Mouse (Mus musculus) liver, embryonic 14.5 days (tissue): ENCODE results near the gene Rnaseh1. TPM values are rescaled to one million over a fixed set of nuclear protein-coding genes. Genes with fewer than 3 reads are reported as not detected.

Source experiments
- ATAC-seq: fragments of 200-750 bp; cut with Nextera tagmentation; 2 replicates; pipeline ENCODE4 v1.8.0; 2017; ENCODE audit warnings: moderate number of reproducible peaks, mild to moderate bottlenecking, moderate library complexity; ENCODE audit not compliant: insufficient read depth
- DNase-seq, 3 experiments: peaks; one replicate each; pipeline ENCODE4 v3.0.0-alpha.2; 2012 to 2013; ENCODE audit warnings: low read depth in 3 of 3, low spot score in 3 of 3
- H3K27ac ChIP-seq: fragments of 300-500 bp; sonication (generic); 2 replicates; pipeline ENCODE4 v1.5.1; 2014; ENCODE audit warnings: moderate library complexity, mild to moderate bottlenecking, control low read depth, inconsistent platforms
- H3K27me3 ChIP-seq: fragments of 300-500 bp; sonication (generic); 2 replicates; pipeline ENCODE4 v1.6.1; 2014; ENCODE audit warnings: mild to moderate bottlenecking, low read length, moderate library complexity; ENCODE audit not compliant: control insufficient read depth, insufficient read depth
- H3K36me3 ChIP-seq: fragments of 300-500 bp; sonication (generic); replicated peaks from 2 replicates; pipeline ENCODE4 v1.6.1; 2014; ENCODE audit warnings: low read depth; ENCODE audit not compliant: control insufficient read depth, insufficient read depth
- H3K4me1 ChIP-seq, 2 experiments: fragments of 200-500 bp in 1 of 2; fragments of 300-500 bp in 1 of 2; sonication (generic) in 1 of 2; replicated peaks; 2 replicates each; pipeline ENCODE4 v1.6.1; 2012 to 2014; ENCODE audit warnings: antibody characterized with exemption in 1 of 2, inconsistent platforms in 1 of 2, low read length in 1 of 2; ENCODE audit not compliant: control insufficient read depth in 2 of 2, insufficient read depth in 2 of 2
- H3K4me2 ChIP-seq: fragments of 300-500 bp; sonication (generic); 2 replicates; pipeline ENCODE4 v1.6.1; 2014; ENCODE audit warnings: low read depth, mild to moderate bottlenecking, control low read depth, moderate library complexity
- H3K4me3 ChIP-seq, 2 experiments: fragments of 200-500 bp in 1 of 2; fragments of 300-500 bp in 1 of 2; sonication (generic) in 1 of 2; 2 replicates each; pipeline ENCODE4 v1.5.1; 2012 to 2014; ENCODE audit warnings: low read depth in 2 of 2, low read length in 2 of 2, mild to moderate bottlenecking in 2 of 2, control low read depth in 1 of 2, inconsistent platforms in 1 of 2, moderate library complexity in 1 of 2; ENCODE audit not compliant: insufficient read depth in 1 of 2
- H3K9ac ChIP-seq: fragments of 300-500 bp; sonication (generic); replicated peaks from 2 replicates; pipeline ENCODE4 v1.6.1; 2014; ENCODE audit warnings: mild to moderate bottlenecking, control low read depth, moderate library complexity
- H3K9me3 ChIP-seq: fragments of 300-500 bp; sonication (generic); 2 replicates; pipeline ENCODE4 v1.6.1; 2016; ENCODE audit warnings: low read length, mixed read lengths; ENCODE audit not compliant: control insufficient read depth
- CTCF ChIP-seq: IDR thresholded peaks from 2 replicates; pipeline ENCODE4 v1.5.1; 2016; ENCODE audit warnings: antibody characterized with exemption, low read depth, control low read depth
- EP300 ChIP-seq: IDR thresholded peaks from 2 replicates; pipeline ENCODE4 v1.6.1; 2016; ENCODE audit warnings: antibody characterized with exemption, low read depth
- WGBS: fragments of 180-500 bp; shearing (Covaris S2); extraction: QIAGEN DNeasy Blood & Tissue Kit; methylation state at CpG from one replicate; pipeline ENCODE4 v1.1.7; 2014; ENCODE audit not compliant: insufficient replicate concordance; 5-methylcytosine and 5-hydroxymethylcytosine counted together
- microRNA-seq: library from miRNA; unstranded; fragments of <30 nt; microRNA quantifications from one replicate; pipeline ENCODE4, GENCODE M21; 2016
- polyA plus RNA-seq, 2 experiments: library from polyadenylated mRNA; depleted of rRNA in 1 of 2; stranded (reverse) in 1 of 2; unstranded in 1 of 2; fragments of >200 nt; fragmentation: Nextera tagmentation in 1 of 2; extraction: Ambion mirVana in 1 of 2; gene quantifications; 2 replicates each; pipeline versions ENCODE4 v1.2.1 to v1.2.3; 2012 to 2014

The Rnaseh1 gene
- polyA plus RNA-seq, 2 experiments, result 9.3 to 9.7 TPM

GRCm38 (mm10) chr12:28705204-28705603 is 55.8 kb downstream of the Rnaseh1 start:
- ATAC-seq (no peak), DNase-seq (no peak)
- Histone ChIP-seq H3K9me3 (no peaks in the 10 kb centered on the region), H3K27ac (no peak overlapping the region), H3K27me3 (no peaks in the 10 kb centered on the region), H3K4me2 (no peak overlapping the region), H3K36me3 (peaks cover 4% of the 10 kb centered on the region; the same call in 1 of the 2 replicates), H3K9ac (no peak overlapping the region), H3K4me1 (no peaks in the 10 kb centered on the region), H3K4me3 (no peak overlapping the region)
- TF ChIP-seq CTCF (no peak), EP300 (no peak)
- 81% methylated on average over 6 of the region's 6 CpGs for WGBS

DNA sequence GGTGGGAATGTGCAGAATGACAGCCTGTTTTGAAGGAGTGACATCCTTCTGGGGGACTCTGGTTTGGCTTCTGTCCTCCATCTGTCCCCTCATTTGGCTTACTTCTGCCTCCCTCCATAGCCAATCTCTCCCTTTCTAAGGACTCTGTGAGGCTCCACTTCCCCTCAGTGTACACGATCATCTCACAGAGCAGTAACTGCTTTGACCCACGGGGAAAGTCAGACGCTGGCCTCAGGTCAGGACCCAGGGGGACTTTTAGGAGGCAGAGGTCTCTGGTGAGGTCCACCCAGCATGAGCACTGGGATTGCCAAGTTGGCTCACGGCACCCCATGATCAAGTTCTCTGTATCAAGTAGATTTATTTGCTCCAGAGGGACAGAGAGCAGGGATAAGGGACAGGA is 58.8 kb downstream of the Rnaseh1 start:
- Histone ChIP-seq H3K9ac (no peak overlapping the region), H3K36me3 (peaks cover 7% of the 10 kb centered on the region; the same call in 1 of the 2 replicates), H3K4me3 (no peak overlapping the region), H3K4me1 (no peaks in the 10 kb centered on the region), H3K27me3 (no peaks in the 10 kb centered on the region), H3K4me2 (no peak overlapping the region), H3K9me3 (no peaks in the 10 kb centered on the region), H3K27ac (no peak overlapping the region)
- no peak for ATAC-seq
- 68% methylated on average over 4 of the region's 4 CpGs for WGBS
- TF ChIP-seq EP300 (no peak), CTCF (no peak)
- no peak for DNase-seq

Small RNA genes lying within 50 kb of the gene (microRNA-seq; reads per million reads assigned to microRNA genes)
- not detected for gene Mir6937

Other genes with a start within 250 kb of the Rnaseh1 start
- not detected in 2 replicates for gene Dcdc2c, start 97.2 kb upstream of the Rnaseh1 start, polyA plus RNA-seq (2012; rRNA removed)
- gene Dcdc2c, start 97.2 kb upstream of the Rnaseh1 start, polyA plus RNA-seq (2014; fragmentation: Nextera tagmentation; extraction: Ambion mirVana), result not detected in 2 replicates
- gene Allc, start 67.1 kb upstream of the Rnaseh1 start, polyA plus RNA-seq (2012; rRNA removed), result not detected in 2 replicates
- not detected in 2 replicates for gene Allc, start 67.1 kb upstream of the Rnaseh1 start, polyA plus RNA-seq (2014; fragmentation: Nextera tagmentation; extraction: Ambion mirVana)
- 6.1 and 8.7 TPM in 2 replicates for gene Colec11, start 26.2 kb upstream of the Rnaseh1 start, polyA plus RNA-seq (2012; rRNA removed)
- 12.8 and 13.1 TPM in 2 replicates for gene Colec11, start 26.2 kb upstream of the Rnaseh1 start, polyA plus RNA-seq (2014; fragmentation: Nextera tagmentation; extraction: Ambion mirVana)
- gene Rps7, start 13.6 kb upstream of the Rnaseh1 start, polyA plus RNA-seq (2012; rRNA removed), result 548 and 604 TPM in 2 replicates
- gene Rps7, start 13.6 kb upstream of the Rnaseh1 start, polyA plus RNA-seq (2014; fragmentation: Nextera tagmentation; extraction: Ambion mirVana), result 640 and 652 TPM in 2 replicates
- 13.0 and 17.2 TPM in 2 replicates for gene Adi1, start 25.6 kb downstream of the Rnaseh1 start, polyA plus RNA-seq (2012; rRNA removed)
- 41.0 and 46.2 TPM in 2 replicates for gene Adi1, start 25.6 kb downstream of the Rnaseh1 start, polyA plus RNA-seq (2014; fragmentation: Nextera tagmentation; extraction: Ambion mirVana)
- gene Trappc12, start 100.9 kb downstream of the Rnaseh1 start, polyA plus RNA-seq (2012; rRNA removed), result 9.9 and 11.6 TPM in 2 replicates
- gene Trappc12, start 100.9 kb downstream of the Rnaseh1 start, polyA plus RNA-seq (2014; fragmentation: Nextera tagmentation; extraction: Ambion mirVana), result 13.1 and 15.9 TPM in 2 replicates
- gene Eipr1, start 102.2 kb downstream of the Rnaseh1 start, polyA plus RNA-seq (2012; rRNA removed), result 15.2 and 18.6 TPM in 2 replicates
- gene Eipr1, start 102.2 kb downstream of the Rnaseh1 start, polyA plus RNA-seq (2014; fragmentation: Nextera tagmentation; extraction: Ambion mirVana), result 29.4 and 31.8 TPM in 2 replicates